Mouse (Mus musculus) embryonic facial prominence, embryonic 15.5 days (tissue): ENCODE results near the gene Gm6583. TPM values are rescaled to one million over a fixed set of nuclear protein-coding genes. Genes with fewer than 3 reads are reported as not detected.

Experiments
- ATAC-seq: fragments of 200-750 bp; cut with Nextera tagmentation; 2 replicates; pipeline ENCODE4 v1.8.0; 2017; ENCODE audit warnings: low read depth, moderate TSS enrichment; ENCODE audit not compliant: insufficient number of reproducible peaks, low FRiP score, low TSS enrichment
- H3K27ac ChIP-seq: fragments of 300-500 bp; sonication (generic); replicated peaks from 2 replicates; pipeline ENCODE4 v1.5.1; 2015; ENCODE audit warnings: mild to moderate bottlenecking, inconsistent platforms
- H3K27me3 ChIP-seq: fragments of 300-500 bp; sonication (generic); 2 replicates; pipeline ENCODE4 v1.6.1; 2015; ENCODE audit warnings: inconsistent platforms
- H3K36me3 ChIP-seq: fragments of 300-500 bp; sonication (generic); 2 replicates; pipeline ENCODE4 v1.6.1; 2015; ENCODE audit warnings: mild to moderate bottlenecking, inconsistent platforms
- H3K4me1 ChIP-seq: fragments of 300-500 bp; sonication (generic); 2 replicates; pipeline ENCODE4 v1.6.1; 2015; ENCODE audit warnings: inconsistent platforms
- H3K4me2 ChIP-seq: fragments of 300-500 bp; sonication (generic); replicated peaks from 2 replicates; pipeline ENCODE4 v1.6.1; 2015; ENCODE audit warnings: mild to moderate bottlenecking, inconsistent platforms
- H3K4me3 ChIP-seq: fragments of 300-500 bp; sonication (generic); replicated peaks from 2 replicates; pipeline ENCODE4 v1.5.1; 2015; ENCODE audit warnings: mild to moderate bottlenecking, inconsistent platforms
- H3K9ac ChIP-seq: fragments of 300-500 bp; sonication (generic); 2 replicates; pipeline ENCODE4 v1.6.1; 2015; ENCODE audit warnings: inconsistent platforms
- H3K9me3 ChIP-seq: fragments of 300-500 bp; sonication (generic); replicated peaks from 2 replicates; pipeline ENCODE4 v1.6.1; 2016; ENCODE audit warnings: inconsistent platforms
- WGBS: fragments of 180-500 bp; shearing (Covaris S2); methylation state at CpG from one replicate; pipeline ENCODE4 v1.1.7; 2015; 5-methylcytosine and 5-hydroxymethylcytosine counted together
- polyA plus RNA-seq: library from polyadenylated mRNA; unstranded; fragments of >200 nt; fragmentation: Nextera tagmentation; extraction: Ambion mirVana; gene quantifications from 2 replicates; pipeline ENCODE4 v1.2.1, GENCODE M21; 2015

The Gm6583 gene
- polyA plus RNA-seq, 1 experiment from 2014 or later: 0.31 TPM

DNA sequence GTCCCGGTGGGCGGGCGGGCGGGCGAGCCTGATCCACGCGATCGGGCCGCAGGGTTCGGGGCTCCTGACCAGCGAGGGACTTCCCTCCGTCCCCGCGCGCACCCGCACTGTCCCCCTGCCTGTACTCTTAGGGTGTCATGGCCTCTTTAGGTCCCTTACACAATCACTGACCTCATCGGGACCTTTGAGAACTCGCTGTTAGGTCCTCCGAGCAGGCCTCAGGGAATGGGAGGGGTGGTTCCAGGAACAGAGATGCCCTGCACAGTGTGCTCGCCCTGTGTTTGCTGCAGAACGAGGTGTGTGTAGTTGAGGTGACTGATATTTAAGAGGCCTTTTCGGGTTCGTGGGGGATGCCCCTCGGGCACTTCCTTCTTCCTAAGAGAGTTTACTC, 12.6 kb downstream of the Gm6583 start:
- Histone ChIP-seq H3K4me2 (peak overlapping the region; percentile 74), H3K4me3 (peak overlapping the region; percentile 82), H3K36me3 (peaks cover 28% of the 10 kb centered on the region), H3K9ac (peak overlapping the region; percentile 84), H3K27ac (peak overlapping the region; percentile 65; the same call in 1 of the 2 replicates), H3K9me3 (no peaks in the 10 kb centered on the region), H3K4me1 (peaks cover 42% of the 10 kb centered on the region), H3K27me3 (no peaks in the 10 kb centered on the region)
- peak; percentile 52 for ATAC-seq
- WGBS: 1% methylated on average over 24 of the region's 24 CpGs

GRCm38 (mm10) chr5:112342463-112343204, 13.2 kb downstream of the Gm6583 start, which contains the start of the genes Srrd and Hps4:
TSS of gene Srrd (minus strand) at chr5:112343040.
TSS of gene Hps4 (plus strand) at chr5:112343083.
- ATAC-seq: peak; percentile 75
- H3K27me3 ChIP-seq: no peaks in the 10 kb centered on the region
- peak within 1 kb of the TSS; percentile 74 for H3K4me2 ChIP-seq
- H3K9me3 ChIP-seq: no peaks in the 10 kb centered on the region
- peaks cover 42% of the 10 kb centered on the region for H3K4me1 ChIP-seq
- WGBS: 2% methylated on average over 59 of the region's 64 CpGs
- H3K9ac ChIP-seq: peak within 1 kb of the TSS; percentile 84
- H3K4me3 ChIP-seq: peak within 1 kb of the TSS; percentile 82
- H3K36me3 ChIP-seq: peaks cover 29% of the 10 kb centered on the region
- peak within 1 kb of the TSS; percentile 65 for H3K27ac ChIP-seq

GRCm38 (mm10) chr5:112339215-112339614, 16.6 kb downstream of the Gm6583 start:
- Histone ChIP-seq H3K4me2 (no peak overlapping the region), H3K27me3 (no peaks in the 10 kb centered on the region), H3K4me3 (no peak overlapping the region), H3K4me1 (peaks cover 25% of the 10 kb centered on the region), H3K27ac (no peak overlapping the region), H3K36me3 (peaks cover 50% of the 10 kb centered on the region), H3K9me3 (no peaks in the 10 kb centered on the region), H3K9ac (no peak overlapping the region)
- ATAC-seq: no peak
- WGBS: 54% methylated on average over 7 of the region's 7 CpGs

- Histone ChIP-seq H3K27ac (no peak overlapping the region), H3K4me1 (peaks cover 8% of the 10 kb centered on the region), H3K4me2 (no peak overlapping the region), H3K27me3 (no peaks in the 10 kb centered on the region), H3K36me3 (peaks cover 72% of the 10 kb centered on the region), H3K9me3 (no peaks in the 10 kb centered on the region), H3K4me3 (no peak overlapping the region), H3K9ac (no peak overlapping the region)
- WGBS: 93% methylated on average over 22 of the region's 22 CpGs
- ATAC-seq: no peak
Observed at GRCm38 (mm10) chr5:112337004-112337403, 18.8 kb downstream of the Gm6583 start.

DNA sequence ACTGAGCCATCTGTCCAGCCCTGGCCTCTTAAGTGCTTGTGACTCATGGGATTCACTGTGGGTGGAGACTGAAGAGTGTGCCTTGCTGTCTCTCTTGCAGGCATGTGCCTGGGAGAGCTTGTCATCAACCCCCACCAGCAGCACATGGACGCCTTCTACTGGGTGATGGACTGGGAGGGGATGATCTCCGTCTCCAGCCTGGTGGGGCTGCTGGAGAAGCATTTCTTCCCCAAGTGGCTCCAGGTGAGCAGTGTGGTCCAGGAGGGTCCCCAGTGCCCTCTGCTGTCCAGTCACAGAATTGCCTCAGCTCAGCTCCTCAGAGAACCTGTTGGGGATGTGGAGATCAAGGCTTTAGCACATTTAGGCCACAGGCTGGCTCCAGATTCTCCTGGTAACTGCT, 20.4 kb downstream of the Gm6583 start:
- H3K4me3 ChIP-seq: no peak overlapping the region
- H3K9me3 ChIP-seq: no peaks in the 10 kb centered on the region
- no peak overlapping the region for H3K4me2 ChIP-seq
- H3K9ac ChIP-seq: no peak overlapping the region
- no peaks in the 10 kb centered on the region for H3K4me1 ChIP-seq
- 24% methylated on average over 2 of the region's 2 CpGs for WGBS
- no peak for ATAC-seq
- H3K27ac ChIP-seq: no peak overlapping the region
- H3K27me3 ChIP-seq: no peaks in the 10 kb centered on the region
- peaks cover 87% of the 10 kb centered on the region for H3K36me3 ChIP-seq

DNA sequence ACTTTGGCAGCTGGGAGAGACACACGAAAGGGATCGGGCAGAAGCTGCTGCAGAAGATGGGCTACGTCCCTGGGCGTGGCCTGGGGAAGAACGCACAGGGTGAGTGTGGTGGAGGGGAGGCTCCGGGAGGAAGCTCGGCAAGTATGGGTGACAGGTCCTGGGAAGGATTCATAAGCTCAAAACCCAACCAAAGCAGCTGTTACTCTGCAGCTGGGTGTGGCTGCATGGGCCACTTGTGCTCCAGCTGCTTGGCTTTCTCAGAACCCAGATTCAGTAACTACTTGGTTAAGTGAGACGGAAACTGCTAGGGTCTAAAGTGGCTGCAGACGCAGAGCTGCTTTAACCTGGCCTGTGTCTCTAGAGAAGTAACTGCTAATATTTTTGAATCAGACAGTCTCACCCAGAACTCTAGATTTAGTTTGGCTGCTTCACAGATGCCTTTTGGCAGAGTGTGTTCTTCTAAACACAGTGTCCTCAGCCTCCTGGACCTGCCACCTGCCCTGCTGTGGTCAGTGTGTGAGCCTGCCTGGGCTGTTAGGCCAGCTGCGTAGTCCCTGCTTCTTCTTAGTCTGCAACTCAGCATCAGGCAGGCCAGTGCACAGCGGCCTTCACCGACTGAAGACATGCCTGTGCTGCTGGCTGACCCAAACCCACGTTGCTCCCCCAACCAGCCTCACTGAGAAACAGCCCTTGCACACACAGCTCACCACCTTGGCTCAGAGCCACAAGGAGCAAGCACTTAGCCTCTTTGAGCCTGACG, 25.8 kb downstream of the Gm6583 start:
- no peak overlapping the region for H3K27ac ChIP-seq
- peaks cover 23% of the 10 kb centered on the region for H3K4me1 ChIP-seq
- peaks cover 75% of the 10 kb centered on the region for H3K36me3 ChIP-seq
- ATAC-seq: no peak
- H3K27me3 ChIP-seq: no peaks in the 10 kb centered on the region
- H3K4me2 ChIP-seq: no peak overlapping the region
- no peaks in the 10 kb centered on the region for H3K9me3 ChIP-seq
- H3K4me3 ChIP-seq: no peak overlapping the region
- no peak overlapping the region for H3K9ac ChIP-seq
- 91% methylated on average over 14 of the region's 14 CpGs for WGBS

DNA sequence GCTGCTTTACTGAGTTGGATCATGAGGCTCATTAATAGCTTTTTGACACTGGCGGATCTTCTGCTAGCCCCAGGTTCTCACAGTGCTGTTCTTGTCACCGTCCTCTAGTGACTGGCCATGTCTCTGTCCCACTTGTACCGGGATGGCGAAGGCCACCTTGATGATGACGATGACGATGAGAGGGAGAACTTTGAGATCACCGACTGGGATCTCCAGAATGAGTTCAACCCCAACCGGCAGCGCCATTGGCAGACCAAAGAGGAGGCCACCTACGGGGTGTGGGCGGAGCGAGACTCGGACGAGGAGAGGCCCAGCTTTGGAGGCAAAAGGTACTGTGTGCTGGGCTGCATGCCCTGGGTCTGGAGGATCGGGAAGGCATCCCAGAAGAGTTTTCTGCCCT, 28.0 kb downstream of the Gm6583 start:
- peaks cover 53% of the 10 kb centered on the region for H3K36me3 ChIP-seq
- H3K9ac ChIP-seq: no peak overlapping the region
- H3K27ac ChIP-seq: no peak overlapping the region
- H3K4me3 ChIP-seq: no peak overlapping the region
- H3K9me3 ChIP-seq: no peaks in the 10 kb centered on the region
- ATAC-seq: no peak
- WGBS: 92% methylated on average over 15 of the region's 15 CpGs
- H3K27me3 ChIP-seq: no peaks in the 10 kb centered on the region
- H3K4me1 ChIP-seq: peaks cover 30% of the 10 kb centered on the region
- no peak overlapping the region for H3K4me2 ChIP-seq

DNA sequence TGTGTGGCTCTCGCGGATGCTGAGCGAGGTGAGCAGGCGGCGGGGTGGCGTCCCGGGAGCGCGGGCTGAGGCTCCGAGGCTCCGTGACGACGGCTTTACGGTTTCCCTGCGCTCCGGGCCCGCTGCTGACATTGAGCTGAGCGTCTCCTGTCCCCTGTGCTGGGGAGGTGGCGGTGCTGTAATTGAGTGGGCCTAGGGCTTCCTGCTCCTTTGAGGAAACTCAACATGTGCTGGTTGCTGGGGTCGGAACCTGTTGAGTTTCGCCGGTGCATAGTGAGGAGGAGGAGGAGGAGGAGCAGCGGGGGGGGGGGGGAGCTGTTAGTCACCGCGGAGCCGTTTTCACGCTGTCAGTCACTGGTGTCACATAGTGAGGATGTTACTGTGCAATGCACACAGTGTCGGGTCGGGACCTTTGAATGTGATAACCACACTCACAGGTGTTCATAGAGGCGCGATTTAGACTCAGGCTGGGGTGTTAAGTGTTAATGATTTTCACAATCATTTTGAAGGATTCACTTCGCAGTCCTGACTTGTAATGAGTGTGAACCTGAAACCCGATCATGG, 29.3 kb downstream of the Gm6583 start:
- WGBS: 2% methylated on average over 32 of the region's 33 CpGs

DNA sequence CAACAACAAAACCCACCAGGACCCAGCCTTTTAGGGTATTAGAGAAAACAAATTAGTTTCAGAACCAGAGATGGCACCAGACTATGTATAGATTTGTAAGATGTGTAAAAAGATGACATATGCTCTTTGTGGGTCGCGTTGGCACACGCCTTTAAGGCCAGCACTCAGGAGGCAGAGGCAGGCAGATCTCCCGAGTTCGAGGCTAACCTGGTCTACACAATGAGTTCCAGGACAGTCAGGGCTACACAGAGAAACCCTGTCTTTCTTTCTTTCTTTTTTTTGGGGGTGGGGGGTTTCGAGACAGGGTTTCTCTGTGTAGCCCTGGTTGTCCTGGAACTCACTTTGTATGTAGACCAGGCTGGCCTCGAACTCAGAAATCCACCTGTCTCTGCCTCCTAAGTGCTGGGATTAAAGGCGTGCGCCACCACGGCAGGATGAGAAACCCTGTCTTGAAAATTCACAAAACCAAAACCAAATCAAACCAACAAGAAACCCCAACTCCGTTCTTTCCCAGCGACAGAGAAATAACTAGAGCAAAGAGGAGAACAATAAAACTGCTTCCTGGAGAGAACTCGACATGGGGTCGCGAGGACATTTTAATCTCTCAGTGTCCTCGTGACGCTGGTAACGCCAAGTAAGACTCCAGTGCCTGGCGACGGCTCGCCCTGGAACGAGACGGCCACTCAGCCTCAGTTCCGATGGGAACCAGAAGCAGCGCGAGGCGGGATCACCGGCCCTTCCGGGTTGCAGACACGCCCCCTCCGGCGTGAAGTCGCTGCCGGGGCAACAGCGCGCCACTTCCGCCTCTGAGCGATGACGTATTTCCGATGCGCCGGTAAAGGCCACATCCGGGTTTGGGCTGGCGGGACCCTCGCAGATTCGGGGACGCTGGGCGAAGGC, 30.0 kb downstream of the Gm6583 start, which contains the start of gene Tfip11:
Tfip11 (plus strand) TSS at position 813 of the 900 bp plus-strand sequence.
- peak within 1 kb of the TSS; percentile 94 for H3K4me3 ChIP-seq
- no peaks in the 10 kb centered on the region for H3K9me3 ChIP-seq
- H3K27ac ChIP-seq: peak within 1 kb of the TSS; percentile 80
- H3K9ac ChIP-seq: peak within 1 kb of the TSS; percentile 75
- H3K27me3 ChIP-seq: no peaks in the 10 kb centered on the region
- ATAC-seq: peak; percentile 82
- peak within 1 kb of the TSS; percentile 65 for H3K4me2 ChIP-seq
- H3K36me3 ChIP-seq: peaks cover 33% of the 10 kb centered on the region
- 7% methylated on average over 48 of the region's 48 CpGs for WGBS
- peaks cover 30% of the 10 kb centered on the region for H3K4me1 ChIP-seq

More for the DNA sequence above, 29.3 kb downstream of the Gm6583 start:
- Histone ChIP-seq H3K9me3 (no peaks in the 10 kb centered on the region), H3K27ac (peak overlapping the region; percentile 80; the same call in 1 of the 2 replicates), H3K4me1 (peaks cover 30% of the 10 kb centered on the region), H3K36me3 (peaks cover 40% of the 10 kb centered on the region), H3K27me3 (no peaks in the 10 kb centered on the region), H3K4me3 (peak overlapping the region; percentile 94), H3K9ac (peak overlapping the region; percentile 75), H3K4me2 (peak overlapping the region; percentile 65)
- ATAC-seq: 0 out of 2 replicates have a peak, but pooled peaks have one; percentile 7

- no peak for ATAC-seq
- Histone ChIP-seq H3K4me3 (peak overlapping the region; percentile 94), H3K4me2 (peak overlapping the region; percentile 65), H3K4me1 (peaks cover 30% of the 10 kb centered on the region), H3K27me3 (no peaks in the 10 kb centered on the region), H3K27ac (peak overlapping the region; percentile 80), H3K9me3 (no peaks in the 10 kb centered on the region), H3K36me3 (peaks cover 24% of the 10 kb centered on the region), H3K9ac (no peak overlapping the region)
- 22% methylated on average over 24 of the region's 24 CpGs for WGBS
Observed at GRCm38 (mm10) chr5:112324637-112325545, 30.9 kb downstream of the Gm6583 start.
